Mouse (Mus musculus) fat pad, adult 2 months (tissue): Measurements from ENCODE around the gene Atxn10.
A peak's percentile ranks its signal among the peaks of the same experiment; 100 is the strongest.

ENCODE experiments used
- DNase-seq: peaks from one replicate; pipeline ENCODE4 v3.0.0-alpha.2; 2011; ENCODE audit warnings: low read depth, low spot score; ENCODE audit errors: extremely low read depth

The Atxn10 gene

GRCm38 (mm10) chr15:85464823-85465565 is 128.9 kb downstream of the Atxn10 start:
- no peak for DNase-seq

- DNase-seq = no peak
Measured at GRCm38 (mm10) chr15:85466456-85467067, 130.5 kb downstream of the Atxn10 start.

- no peak for DNase-seq
Measured at GRCm38 (mm10) chr15:85469401-85469800, 133.4 kb downstream of the Atxn10 start.

GRCm38 (mm10) chr15:85474697-85475096 is 138.7 kb downstream of the Atxn10 start:
- no peak for DNase-seq

GRCm38 (mm10) chr15:85477584-85477983 is 141.5 kb downstream of the Atxn10 start:
- no peak for DNase-seq

- peak; percentile 23 for DNase-seq
Measured at GRCm38 (mm10) chr15:85479365-85479764, 143.3 kb downstream of the Atxn10 start.

GRCm38 (mm10) chr15:85479919-85480318 is 143.9 kb downstream of the Atxn10 start:
- DNase-seq = no peak

- no peak for DNase-seq
Measured at GRCm38 (mm10) chr15:85480630-85481029, 144.6 kb downstream of the Atxn10 start.

- DNase-seq = no peak
Measured at GRCm38 (mm10) chr15:85488900-85489299, 152.9 kb downstream of the Atxn10 start.

GRCm38 (mm10) chr15:85489751-85490150 is 153.7 kb downstream of the Atxn10 start:
- DNase-seq = no peak

GRCm38 (mm10) chr15:85494163-85494621 is 158.1 kb downstream of the Atxn10 start:
- no peak for DNase-seq

- no peak for DNase-seq
Measured at GRCm38 (mm10) chr15:85497548-85497947, 161.5 kb downstream of the Atxn10 start.

- no peak for DNase-seq
Measured at GRCm38 (mm10) chr15:85497981-85498475, 162.0 kb downstream of the Atxn10 start.

GRCm38 (mm10) chr15:85500267-85500666 is 164.2 kb downstream of the Atxn10 start:
- DNase-seq = no peak

GRCm38 (mm10) chr15:85503127-85503526 is 167.1 kb downstream of the Atxn10 start, which contains the start of gene 7530416G11Rik:
Gene 7530416G11Rik (minus strand): TSS chr15:85503227.
- no peak for DNase-seq

- no peak for DNase-seq
Measured at GRCm38 (mm10) chr15:85505118-85505925, 169.3 kb downstream of the Atxn10 start.

GRCm38 (mm10) chr15:85506680-85507079 is 170.6 kb downstream of the Atxn10 start:
- DNase-seq = no peak

GRCm38 (mm10) chr15:85507370-85508014 is 171.4 kb downstream of the Atxn10 start:
- no peak for DNase-seq
